Mouse (Mus musculus) forebrain, postnatal 0 days (tissue): ENCODE data around the gene Kcnj4. TPM values are rescaled to one million over a fixed set of nuclear protein-coding genes. Genes with fewer than 3 reads are reported as not detected.

ENCODE experiments used
- ATAC-seq: fragments of 200-750 bp; cut with Nextera tagmentation; 2 replicates; pipeline ENCODE4 v1.8.0; 2017; ENCODE audit warnings: mild to moderate bottlenecking, moderate library complexity
- DNase-seq: peaks from one replicate; pipeline ENCODE4 v3.0.0-alpha.2; 2015
- H3K27ac ChIP-seq: fragments of 300-500 bp; sonication (generic); 2 replicates; pipeline ENCODE4 v1.5.1; 2014; ENCODE audit warnings: low read depth, mild to moderate bottlenecking, antibody characterized with exemption, low read length, moderate library complexity, mixed read lengths
- H3K27me3 ChIP-seq: fragments of 300-500 bp; sonication (generic); 2 replicates; pipeline ENCODE4 v1.6.1; 2014; ENCODE audit warnings: mild to moderate bottlenecking, low read length, mixed read lengths; ENCODE audit not compliant: insufficient read depth
- H3K36me3 ChIP-seq: fragments of 300-500 bp; sonication (generic); 2 replicates; pipeline ENCODE4 v1.6.1; 2014; ENCODE audit warnings: mild to moderate bottlenecking, moderate library complexity; ENCODE audit not compliant: insufficient read depth
- H3K4me1 ChIP-seq: fragments of 300-500 bp; sonication (generic); 2 replicates; pipeline ENCODE4 v1.6.1; 2014; ENCODE audit warnings: antibody characterized with exemption; ENCODE audit not compliant: insufficient read depth
- H3K4me2 ChIP-seq: fragments of 300-500 bp; sonication (generic); 2 replicates; pipeline ENCODE4 v1.6.1; 2014; ENCODE audit warnings: low read depth, mild to moderate bottlenecking, moderate library complexity
- H3K4me3 ChIP-seq: fragments of 300-500 bp; sonication (generic); 2 replicates; pipeline ENCODE4 v1.5.1; 2014; ENCODE audit warnings: low read depth, low read length, mixed read lengths
- H3K9ac ChIP-seq: fragments of 300-500 bp; sonication (generic); 2 replicates; pipeline ENCODE4 v1.6.1; 2014; ENCODE audit warnings: mild to moderate bottlenecking
- H3K9me3 ChIP-seq: fragments of 300-500 bp; sonication (generic); 2 replicates; pipeline ENCODE4 v1.6.1; 2016; ENCODE audit warnings: low read length
- CTCF ChIP-seq: sonication (generic); IDR thresholded peaks from 2 replicates; pipeline ENCODE4 v1.5.1; 2016; ENCODE audit warnings: antibody characterized with exemption, control low read depth, low read depth
- WGBS: fragments of 180-500 bp; shearing (Covaris S2); extraction: QIAGEN DNeasy Blood & Tissue Kit; methylation state at CpG from one replicate; pipeline ENCODE4 v1.1.7; 2014; 5-methylcytosine and 5-hydroxymethylcytosine counted together
- polyA plus RNA-seq: library from polyadenylated mRNA; unstranded; fragments of >200 nt; fragmentation: Nextera tagmentation; extraction: Ambion mirVana; gene quantifications from 2 replicates; pipeline ENCODE4 v1.2.1, GENCODE M21; 2015
- total RNA-seq: library from RNA; depleted of rRNA; stranded (reverse); fragments of >200 nt; gene quantifications from 2 replicates; pipeline ENCODE4 v1.2.3, GENCODE M21; 2014

Gene Kcnj4
- total and polyA plus RNA-seq, 2 experiments from 2014 or later, result 0.99 to 17.3 TPM

DNA sequence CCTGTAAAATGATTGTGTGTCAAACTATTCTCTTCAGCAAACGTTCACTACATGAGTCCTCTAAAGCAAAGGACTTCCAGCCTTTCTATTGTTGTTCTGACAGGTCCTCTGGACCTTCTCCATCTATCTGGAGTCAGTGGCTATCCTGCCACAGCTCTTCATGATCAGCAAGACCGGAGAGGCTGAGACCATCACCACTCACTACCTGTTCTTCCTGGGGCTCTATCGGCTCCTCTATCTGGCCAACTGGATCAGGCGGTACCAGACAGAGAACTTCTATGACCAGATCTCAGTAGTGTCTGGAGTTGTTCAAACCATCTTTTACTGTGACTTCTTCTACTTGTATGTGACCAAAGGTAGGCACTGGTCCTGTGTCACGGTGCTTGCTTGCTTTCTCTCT, 20.5 kb upstream of the Kcnj4 start:
- ATAC-seq (no peak), DNase-seq (no peak)
- Histone ChIP-seq H3K4me1 (no peaks in the 10 kb centered on the region), H3K27me3 (no peaks in the 10 kb centered on the region), H3K4me3 (no peak overlapping the region), H3K36me3 (peaks cover 37% of the 10 kb centered on the region), H3K9ac (no peak overlapping the region), H3K27ac (no peak overlapping the region), H3K9me3 (no peaks in the 10 kb centered on the region), H3K4me2 (no peak overlapping the region)
- no peak for TF ChIP-seq CTCF
- WGBS, result 90% methylated on average over 5 of the region's 5 CpGs

- H3K4me1 ChIP-seq, result no peaks in the 10 kb centered on the region
- H3K27me3 ChIP-seq, result peaks cover 21% of the 10 kb centered on the region
- no peaks in the 10 kb centered on the region for H3K9me3 ChIP-seq
- no peak overlapping the region for H3K9ac ChIP-seq
- WGBS, result 56% methylated on average over 15 of the region's 16 CpGs
- H3K4me2 ChIP-seq, result no peak overlapping the region
- no peaks in the 10 kb centered on the region for H3K36me3 ChIP-seq
- no peak overlapping the region for H3K27ac ChIP-seq
- no peak for TF ChIP-seq CTCF
- ATAC-seq (no peak), DNase-seq (no peak)
- no peak overlapping the region for H3K4me3 ChIP-seq
These were observed 14.6 kb upstream of the Kcnj4 start for GRCm38 (mm10) chr15:79519400-79520220.

GRCm38 (mm10) chr15:79518571-79518970, 13.5 kb upstream of the Kcnj4 start:
- no peaks in the 10 kb centered on the region for H3K9me3 ChIP-seq
- no peak for DNase-seq
- no peak overlapping the region for H3K4me2 ChIP-seq
- H3K27me3 ChIP-seq, result peaks cover 31% of the 10 kb centered on the region
- no peak overlapping the region for H3K4me3 ChIP-seq
- no peaks in the 10 kb centered on the region for H3K4me1 ChIP-seq
- H3K9ac ChIP-seq, result no peak overlapping the region
- WGBS, result 86% methylated on average over 3 of the region's 3 CpGs
- H3K27ac ChIP-seq, result no peak overlapping the region
- no peaks in the 10 kb centered on the region for H3K36me3 ChIP-seq
- ATAC-seq, result no peak
- TF ChIP-seq CTCF, result no peak

DNA sequence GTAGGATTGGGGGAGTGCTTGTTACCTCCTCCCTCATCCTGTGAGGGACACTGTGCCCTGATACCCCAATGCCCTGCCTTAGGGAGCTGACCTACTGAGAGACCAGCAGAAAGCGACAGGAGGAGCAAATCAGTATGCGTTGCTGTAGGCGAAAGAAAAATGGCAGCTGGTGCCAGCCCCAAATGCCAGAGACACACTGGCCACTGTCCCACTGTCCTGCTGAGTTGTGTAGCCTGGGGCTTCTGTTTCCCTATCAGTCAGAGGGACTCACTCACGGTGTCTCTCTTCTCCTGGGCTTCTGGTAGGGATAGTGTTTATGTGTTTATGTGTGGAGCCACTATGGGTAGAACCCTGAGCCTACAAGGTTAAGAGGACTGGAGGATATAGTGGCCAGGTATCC, 12.7 kb upstream of the Kcnj4 start:
- Histone ChIP-seq H3K27me3 (peaks cover 37% of the 10 kb centered on the region), H3K4me2 (no peak overlapping the region), H3K9ac (no peak overlapping the region), H3K9me3 (no peaks in the 10 kb centered on the region), H3K4me3 (no peak overlapping the region), H3K4me1 (no peaks in the 10 kb centered on the region), H3K27ac (no peak overlapping the region), H3K36me3 (no peaks in the 10 kb centered on the region)
- TF ChIP-seq CTCF, result no peak
- 67% methylated on average over 4 of the region's 4 CpGs for WGBS
- no peak for ATAC-seq
- DNase-seq, result no peak

DNA sequence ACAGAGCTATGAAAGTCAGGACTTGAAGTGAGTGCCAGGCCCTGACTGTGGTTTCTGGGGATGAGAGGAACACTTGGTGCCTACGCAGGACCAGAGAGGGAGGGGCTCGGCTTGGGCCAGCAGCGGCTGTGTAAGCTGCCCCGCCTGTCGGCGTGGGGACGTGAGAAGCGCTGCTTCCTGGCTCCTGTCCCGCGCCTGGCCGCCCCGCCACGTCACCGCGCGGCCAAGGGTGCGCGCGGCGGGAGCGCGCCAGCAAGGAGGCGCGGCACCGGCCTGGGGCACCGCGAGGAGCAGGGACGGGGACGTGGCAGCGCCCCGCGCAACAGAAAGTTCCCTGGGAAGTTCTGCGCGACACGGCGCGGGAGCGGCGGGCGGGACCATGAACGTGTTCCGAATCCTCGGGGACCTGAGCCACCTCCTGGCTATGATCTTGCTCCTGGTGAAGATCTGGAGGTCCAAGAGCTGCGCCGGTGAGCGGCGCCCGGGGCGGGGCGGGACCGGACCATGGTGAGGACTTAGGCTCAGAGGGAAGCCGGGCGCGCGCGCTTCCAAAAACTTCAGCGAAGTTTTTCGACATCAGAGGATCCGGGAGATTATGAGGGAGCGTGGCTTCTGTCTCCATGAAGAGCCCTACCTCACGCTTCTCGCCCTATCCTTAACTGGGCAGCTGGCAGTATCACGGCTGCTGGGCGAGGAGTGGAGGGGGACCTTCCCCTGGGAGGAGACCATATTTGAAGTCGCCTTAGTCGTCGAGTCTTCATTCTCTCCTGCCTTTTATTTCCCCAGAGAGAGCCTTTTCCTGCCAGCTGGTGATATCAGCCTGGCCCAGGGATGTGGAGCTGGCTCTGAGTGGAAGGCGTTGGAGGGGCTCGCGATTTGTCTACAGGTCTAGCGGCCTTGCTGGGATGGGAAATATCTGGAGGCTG, 11.4 kb upstream of the Kcnj4 start, which contains the start of gene Kdelr3:
Gene Kdelr3 (plus strand): TSS at position 241 of the 926 bp plus-strand sequence.
- Histone ChIP-seq H3K4me3 (peak within 1 kb of the TSS; percentile 38), H3K9me3 (no peaks in the 10 kb centered on the region), H3K36me3 (no peaks in the 10 kb centered on the region), H3K27me3 (peaks cover 45% of the 10 kb centered on the region), H3K27ac (no peak within 1 kb of the TSS), H3K9ac (0 out of 2 replicates have a peak within 1 kb of the TSS, but pooled peaks have one; percentile 10), H3K4me1 (peaks cover 7% of the 10 kb centered on the region; the same call in 1 of the 2 replicates), H3K4me2 (peak within 1 kb of the TSS; percentile 77)
- no peak for TF ChIP-seq CTCF
- 2% methylated on average over 71 of the region's 71 CpGs for WGBS
- peak; percentile 52 for DNase-seq
- peak; percentile 42 for ATAC-seq

- Histone ChIP-seq H3K9me3 (no peaks in the 10 kb centered on the region), H3K27ac (no peak overlapping the region), H3K4me3 (no peak overlapping the region), H3K4me2 (no peak overlapping the region), H3K9ac (no peak overlapping the region), H3K4me1 (peaks cover 22% of the 10 kb centered on the region), H3K36me3 (no peaks in the 10 kb centered on the region), H3K27me3 (peaks cover 51% of the 10 kb centered on the region)
- no peak for DNase-seq
- TF ChIP-seq CTCF, result no peak
- ATAC-seq, result no peak
- 16% methylated on average over 9 of the region's 9 CpGs for WGBS
These were observed 8.9 kb upstream of the Kcnj4 start for GRCm38 (mm10) chr15:79513940-79514339.
